Mouse (Mus musculus): ENCODE data around the gene Myadm.

Gene Myadm

GRCm38 (mm10) chr7:3327961-3328360 is 39.1 kb downstream of the Myadm start:
- peak; percentile 25 for DNase-seq

GRCm38 (mm10) chr7:3329776-3330546 is 41.1 kb downstream of the Myadm start:
- DNase-seq: peak; percentile 86

- DNase-seq: no peak
These were observed 42.3 kb downstream of the Myadm start for GRCm38 (mm10) chr7:3331171-3331570.

- peak; percentile 88 for DNase-seq
These were observed 42.8 kb downstream of the Myadm start for GRCm38 (mm10) chr7:3331581-3332223.

GRCm38 (mm10) chr7:3332224-3332615 is 43.3 kb downstream of the Myadm start:
- no peak for DNase-seq

GRCm38 (mm10) chr7:3332619-3333521 is 44.0 kb downstream of the Myadm start, which contains the start of gene Cacng7:
Gene Cacng7 (plus strand): TSS chr7:3332955.
- DNase-seq: peak; percentile 59

- DNase-seq: no peak
These were observed 44.7 kb downstream of the Myadm start for GRCm38 (mm10) chr7:3333542-3333941.

GRCm38 (mm10) chr7:3336412-3336811 is 47.5 kb downstream of the Myadm start:
- no peak for DNase-seq

GRCm38 (mm10) chr7:3338286-3338935 is 49.5 kb downstream of the Myadm start:
- no peak for DNase-seq

GRCm38 (mm10) chr7:3339010-3339409 is 50.1 kb downstream of the Myadm start:
- no peak for DNase-seq

GRCm38 (mm10) chr7:3343861-3344260 is 55.0 kb downstream of the Myadm start:
- no peak for DNase-seq

GRCm38 (mm10) chr7:3345301-3345700 is 56.4 kb downstream of the Myadm start:
- DNase-seq: no peak

GRCm38 (mm10) chr7:3347366-3348287 is 58.7 kb downstream of the Myadm start:
- no peak for DNase-seq

- no peak for DNase-seq
These were observed 59.4 kb downstream of the Myadm start for GRCm38 (mm10) chr7:3348326-3348725.

- no peak for DNase-seq
These were observed 60.9 kb downstream of the Myadm start for GRCm38 (mm10) chr7:3349775-3350174.
